Mouse (Mus musculus): ENCODE data around the gene Pgbd5.

- no peak for TF ChIP-seq CTCF (IDR thresholded peaks at IDR 0.05; ENCODE audit: extremely low read depth, insufficient read depth, low read length)
- no peak for TF ChIP-seq POLR2A (IDR thresholded peaks at IDR 0.05; ENCODE audit: extremely low read depth, insufficient read depth, low read length)
Observed at GRCm38 (mm10) chr8:124386225-124386899, 53.1 kb downstream of the Pgbd5 start.
